ENCODE assay signal across 15 mouse cellular contexts in genomic region chr16:97609676-97610075, GRCm38 (mm10). TPM values are rescaled to one million over a fixed set of nuclear protein-coding genes. Genes with fewer than 3 reads are reported as not detected.
DNase-seq lines count a peak whose midpoint lies in the region; ATAC-seq lines count a peak whose summit lies in the region.
"Had no signal": no experiment of that assay in that cellular context is flagged by ENCODE, and none has a peak within 500 bp of the region (broad histone marks: within the 10 kb centered on the region; RNA-seq: fewer than 3 reads in every experiment).

No protein-coding gene starts in this region.

- H3K27ac ChIP-seq in embryonic facial prominence, embryonic 13.5 days = no peak overlapping the region
- no peak overlapping the region for H3K27ac ChIP-seq in embryonic facial prominence, embryonic 10.5 days (replicated peaks)
- no peak overlapping the region for H3K27ac ChIP-seq in lung, embryonic 15.5 days
- peak overlapping the region; percentile 15; the same call in 1 of the 2 replicates for H3K27ac ChIP-seq in stomach, embryonic 16.5 days (ENCODE audit: low read length)
- H3K27ac ChIP-seq in forebrain, embryonic 11.5 days (ENCODE audit: low read depth, low read length) = no peak overlapping the region
- H3K27ac ChIP-seq: forebrain, embryonic 15.5 days; heart, embryonic 10.5 days had no signal

- peaks cover 70% of the 10 kb centered on the region for H3K27me3 ChIP-seq in embryonic facial prominence, embryonic 13.5 days
- peaks cover 72% of the 10 kb centered on the region for H3K27me3 ChIP-seq in embryonic facial prominence, embryonic 10.5 days (replicated peaks; ENCODE audit: low read depth, poor library complexity, severe bottlenecking)
- peaks cover 41% of the 10 kb centered on the region for H3K27me3 ChIP-seq in lung, embryonic 15.5 days
- peaks cover 26% of the 10 kb centered on the region for H3K27me3 ChIP-seq in stomach, embryonic 16.5 days (ENCODE audit: control insufficient read depth, insufficient read depth, low read length)
- H3K27me3 ChIP-seq in forebrain, embryonic 11.5 days (ENCODE audit: control insufficient read depth, insufficient read depth, low read length) = peaks cover 28% of the 10 kb centered on the region

- no peak overlapping the region for H3K9ac ChIP-seq in embryonic facial prominence, embryonic 13.5 days
- H3K9ac ChIP-seq in lung, embryonic 15.5 days = no peak overlapping the region
- H3K9ac ChIP-seq in stomach, embryonic 16.5 days (ENCODE audit: low read length) = peak overlapping the region; percentile 76
- H3K9ac ChIP-seq in forebrain, embryonic 11.5 days (ENCODE audit: low read length) = no peak overlapping the region

- peak overlapping the region; percentile 66; the same call in 1 of the 2 replicates for H3K4me2 ChIP-seq in embryonic facial prominence, embryonic 13.5 days
- peak overlapping the region; percentile 69 for H3K4me2 ChIP-seq in lung, embryonic 15.5 days
- peak overlapping the region; percentile 69 for H3K4me2 ChIP-seq in stomach, embryonic 16.5 days (ENCODE audit: low read depth, low read length)
- H3K4me2 ChIP-seq in forebrain, embryonic 11.5 days (ENCODE audit: low read depth, low read length, severe bottlenecking) = no peak overlapping the region

- no peak for DNase-seq in embryonic facial prominence, embryonic 10.5 days (ENCODE audit: low spot score)
- no peak for DNase-seq in lung, postnatal 10 days
- peak; percentile 56 to 70 for DNase-seq in kidney, postnatal 25 days
- DNase-seq in forebrain, embryonic 11.5 days (ENCODE audit: low spot score) = no peak
- no peak for DNase-seq in heart, postnatal 10 days
- DNase-seq: adrenal gland, adult 8-10 months; gastrocnemius, postnatal 10 days; thymus, adult 18-20 months had no signal

- peaks cover 15% of the 10 kb centered on the region for H3K4me1 ChIP-seq in embryonic facial prominence, embryonic 13.5 days
- peaks cover 15% of the 10 kb centered on the region for H3K4me1 ChIP-seq in embryonic facial prominence, embryonic 10.5 days
- H3K4me1 ChIP-seq in lung, embryonic 15.5 days = peaks cover 13% of the 10 kb centered on the region; the same call in 1 of the 2 replicates
- H3K4me1 ChIP-seq in stomach, embryonic 16.5 days (ENCODE audit: control insufficient read depth, insufficient read depth, low read length) = peaks cover 6% of the 10 kb centered on the region; the same call in 1 of the 2 replicates
- H3K4me1 ChIP-seq in forebrain, embryonic 11.5 days (replicated peaks; ENCODE audit: control insufficient read depth, insufficient read depth, low read length) = no peaks in the 10 kb centered on the region; the same call in 1 of the 2 replicates

- ATAC-seq in embryonic facial prominence, embryonic 13.5 days (ENCODE audit: insufficient number of reproducible peaks, insufficient read depth, low FRiP score, low TSS enrichment, low read depth) = no peak
- no peak for ATAC-seq in lung, embryonic 15.5 days (ENCODE audit: borderline replicate concordance, extremely low read depth, low FRiP score, low TSS enrichment)
- ATAC-seq in stomach, embryonic 16.5 days (ENCODE audit: insufficient read depth, low FRiP score) = no peak
- ATAC-seq in forebrain, embryonic 11.5 days (replicated peaks; ENCODE audit: low FRiP score) = no peak
- ATAC-seq: forebrain, embryonic 15.5 days had no signal

- H3K9me3 ChIP-seq in embryonic facial prominence, embryonic 13.5 days = no peaks in the 10 kb centered on the region
- H3K9me3 ChIP-seq in embryonic facial prominence, embryonic 10.5 days = no peaks in the 10 kb centered on the region
- no peaks in the 10 kb centered on the region for H3K9me3 ChIP-seq in lung, embryonic 15.5 days
- no peaks in the 10 kb centered on the region for H3K9me3 ChIP-seq in stomach, embryonic 16.5 days (replicated peaks; ENCODE audit: control insufficient read depth, low read length)
- no peaks in the 10 kb centered on the region for H3K9me3 ChIP-seq in forebrain, embryonic 11.5 days (ENCODE audit: control insufficient read depth, low read length)
- H3K9me3 ChIP-seq: forebrain, embryonic 15.5 days; heart, embryonic 10.5 days had no signal

- 82% methylated on average over 2 of the region's 2 CpGs for WGBS in embryonic facial prominence, embryonic 13.5 days
- WGBS in embryonic facial prominence, embryonic 10.5 days = 72% methylated on average over 2 of the region's 2 CpGs
- WGBS in lung, embryonic 15.5 days = 69% methylated on average over 2 of the region's 2 CpGs
- 74% methylated on average over 2 of the region's 2 CpGs for WGBS in stomach, embryonic 16.5 days
- WGBS in forebrain, embryonic 11.5 days = 80% methylated on average over 2 of the region's 2 CpGs

- intact Hi-C loops in heart, postnatal 10 days (cut with DNase I) = no loop called here

- H3K36me3 ChIP-seq in embryonic facial prominence, embryonic 13.5 days = no peaks in the 10 kb centered on the region
- H3K36me3 ChIP-seq in embryonic facial prominence, embryonic 10.5 days (replicated peaks) = no peaks in the 10 kb centered on the region
- no peaks in the 10 kb centered on the region for H3K36me3 ChIP-seq in lung, embryonic 15.5 days
- H3K36me3 ChIP-seq in stomach, embryonic 16.5 days (ENCODE audit: control insufficient read depth, insufficient read depth, low read length) = no peaks in the 10 kb centered on the region
- no peaks in the 10 kb centered on the region for H3K36me3 ChIP-seq in forebrain, embryonic 11.5 days (ENCODE audit: control insufficient read depth, insufficient read depth, low read length)
- H3K36me3 ChIP-seq: forebrain, embryonic 15.5 days; heart, embryonic 10.5 days had no signal

- peak overlapping the region; percentile 41; the same call in 1 of the 2 replicates for H3K4me3 ChIP-seq in embryonic facial prominence, embryonic 13.5 days
- H3K4me3 ChIP-seq in embryonic facial prominence, embryonic 10.5 days = no peak overlapping the region
- peak overlapping the region; percentile 45; the same call in 1 of the 2 replicates for H3K4me3 ChIP-seq in lung, embryonic 15.5 days
- H3K4me3 ChIP-seq in stomach, embryonic 16.5 days (replicated peaks; ENCODE audit: low read length) = peak overlapping the region; percentile 56
- no peak overlapping the region for H3K4me3 ChIP-seq in forebrain, embryonic 11.5 days (ENCODE audit: low read depth, low read length)

RNA-seq across cellular contexts. Expression of gene Tmprss2, which starts 1.3 kb away (rescaled TPM):
- 0.86 and 0.95 TPM in 2 replicates for polyA plus RNA-seq in embryonic facial prominence, embryonic 13.5 days (2015; fragmentation: Nextera tagmentation; extraction: Ambion mirVana)
- polyA plus RNA-seq in embryonic facial prominence, embryonic 10.5 days (2016; fragmentation: Nextera tagmentation; extraction: Ambion mirVana) = 0.55 and 0.60 TPM in 2 replicates
- polyA plus RNA-seq in lung, embryonic 15.5 days (2015; fragmentation: Nextera tagmentation; extraction: Ambion mirVana) = 9.4 and 9.8 TPM in 2 replicates
- 47.3 and 57.5 TPM in 2 replicates for polyA plus RNA-seq in stomach, embryonic 16.5 days (2015; fragmentation: Nextera tagmentation; extraction: Ambion mirVana)
- 0.05 and 0.49 TPM in 2 replicates for polyA plus RNA-seq in forebrain, embryonic 11.5 days (2014; fragmentation: Nextera tagmentation; extraction: Ambion mirVana)
- total RNA-seq in heart, postnatal 10 days (2021) = not detected
- total RNA-seq: gastrocnemius, postnatal 10 days; layer of hippocampus, postnatal 25 days had no signal
- polyA plus RNA-seq: forebrain, embryonic 15.5 days; midbrain, embryonic 14.5 days had no signal

Comparison
In these comparisons a context has a peak if more than half of its experiments do, and no peak if none do; other contexts are left out.
1. H3K4me3 ChIP-seq: peak in embryonic facial prominence, embryonic 13.5 days (single experiment), lung, embryonic 15.5 days (single experiment) and stomach, embryonic 16.5 days (single experiment); none in embryonic facial prominence, embryonic 10.5 days (single experiment) and forebrain, embryonic 11.5 days (single experiment).
2. DNase-seq: peak in kidney, postnatal 25 days (2 of 2); none in embryonic facial prominence, embryonic 10.5 days (single experiment), lung, postnatal 10 days (single experiment), forebrain, embryonic 11.5 days (single experiment) and heart, postnatal 10 days (0 of 2).